Mouse (Mus musculus) adrenal gland, postnatal 36 days (tissue): ENCODE measurements at regions not wholly inside any gene's neighbourhood (a gene's known extent, or its start where the extent isn't known, plus 50 kb on each side); places are given as distances from the start of the nearest gene placed in this dataset.
A peak's percentile ranks its signal among the peaks of the same experiment; 100 is the strongest.
"Not testable (repeated sequence)": the region's sequence is repeated elsewhere in the genome, so short reads cannot be mapped to it uniquely, and the experiment has no call there.

Source experiments
- DNase-seq, 2 experiments: peaks; one replicate each; pipeline ENCODE4 v3.0.0; 2021; ENCODE audit warnings: mixed read lengths in 1 of 2

- no peak for DNase-seq
These were observed 175.5 kb upstream of the Pkdcc start for GRCm38 (mm10) chr17:83039563-83039962.

GRCm38 (mm10) chr17:83044515-83044914, 170.6 kb upstream of the Pkdcc start:
- DNase-seq: no peak

DNA sequence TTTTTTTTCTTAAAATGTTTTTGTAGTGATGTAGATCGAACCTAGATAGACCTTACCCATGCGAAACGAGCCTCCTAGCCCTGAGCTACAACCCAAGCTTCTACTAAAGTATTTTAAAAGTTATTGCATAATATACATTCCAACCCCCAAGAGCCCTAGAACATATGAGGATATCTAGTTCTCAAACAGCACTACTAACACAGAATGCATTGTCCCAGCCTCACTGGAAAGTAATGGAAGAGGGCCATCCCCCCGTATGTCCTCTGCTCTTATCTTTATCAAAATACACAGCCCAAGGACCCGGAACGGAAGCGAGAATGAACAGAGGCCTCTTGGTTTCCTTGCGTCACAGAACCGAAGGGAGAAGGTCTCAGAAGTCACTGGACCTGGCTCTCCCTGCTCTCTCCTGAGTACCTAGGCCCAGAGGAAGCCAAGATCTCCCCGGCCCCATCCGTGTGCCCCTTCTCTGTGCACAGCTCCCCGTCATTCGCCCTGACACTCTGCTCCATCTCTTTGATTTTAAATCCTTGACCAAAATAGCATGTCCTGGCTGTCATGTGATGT, 165.0 kb upstream of the Pkdcc start:
- peak; percentile 26 to 55 for DNase-seq

- peak; percentile 38 to 49 for DNase-seq
These were observed 164.4 kb upstream of the Pkdcc start for GRCm38 (mm10) chr17:83050591-83051197.

- DNase-seq: peak in 1 of 2 experiments; percentile 27
These were observed 162.4 kb upstream of the Pkdcc start for GRCm38 (mm10) chr17:83052613-83053140.

- DNase-seq: peak in 1 of 2 experiments; percentile 68
These were observed 157.3 kb upstream of the Pkdcc start for GRCm38 (mm10) chr17:83057832-83058231.

DNA sequence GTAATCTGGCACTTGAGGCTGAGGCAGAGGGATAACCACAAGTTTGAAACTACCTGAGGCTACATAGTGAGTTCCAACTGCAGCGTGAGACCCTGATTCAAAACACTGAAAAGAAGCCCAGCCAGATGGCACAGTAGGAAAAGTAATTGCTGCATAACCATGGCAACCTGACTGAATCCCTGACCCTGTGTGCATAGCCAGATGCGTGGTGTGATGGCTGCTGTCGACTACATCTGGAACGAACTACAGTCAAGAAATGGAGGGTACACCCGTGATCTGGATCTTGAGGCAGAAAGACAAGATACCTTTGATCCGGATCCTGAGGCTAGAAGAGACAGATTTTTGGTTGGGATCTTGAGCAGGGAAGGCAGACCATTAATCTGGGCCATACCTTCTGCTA, 153.2 kb upstream of the Pkdcc start:
- no peak for DNase-seq

DNA sequence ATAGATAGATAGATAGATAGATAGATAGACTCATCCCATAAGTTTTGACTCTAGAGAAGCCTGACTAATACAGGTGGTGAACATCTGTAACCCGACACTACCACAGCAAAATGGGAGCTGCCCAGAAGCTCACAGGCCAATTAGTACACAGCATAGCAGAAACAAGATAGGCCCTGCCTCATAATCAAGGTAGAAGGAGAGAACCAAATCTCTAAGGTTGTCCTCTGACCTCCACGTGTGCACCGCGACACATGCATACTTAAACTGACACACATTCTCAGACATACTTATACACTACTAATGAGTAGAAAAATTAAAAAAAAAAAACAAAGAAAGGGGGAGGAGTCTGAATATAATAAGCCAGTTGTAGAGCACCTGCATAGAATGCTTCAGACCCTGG, 151.2 kb upstream of the Pkdcc start:
- DNase-seq: no peak

- DNase-seq: not testable (repeated sequence)
These were observed 150.7 kb upstream of the Pkdcc start for GRCm38 (mm10) chr17:83064376-83064775.

DNA sequence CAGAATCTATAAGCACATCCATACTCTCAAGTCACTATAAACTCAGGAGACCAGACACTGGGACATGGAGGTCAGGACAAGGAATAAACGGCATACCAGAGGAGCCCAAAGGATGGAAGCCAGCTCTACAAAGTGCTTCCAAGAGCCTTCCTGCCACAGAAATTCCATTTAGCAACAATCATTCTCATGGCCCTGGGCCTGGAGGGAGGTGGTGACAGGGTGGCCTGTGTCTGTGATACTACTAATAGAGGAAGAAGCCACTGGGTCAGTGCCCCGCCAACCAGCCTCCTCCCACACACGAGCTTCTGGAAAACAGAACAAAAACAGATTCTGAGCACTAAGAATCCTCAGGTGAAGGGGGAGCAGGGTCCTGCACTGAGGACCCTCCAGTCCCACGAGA, 145.8 kb upstream of the Pkdcc start:
- no peak for DNase-seq

DNA sequence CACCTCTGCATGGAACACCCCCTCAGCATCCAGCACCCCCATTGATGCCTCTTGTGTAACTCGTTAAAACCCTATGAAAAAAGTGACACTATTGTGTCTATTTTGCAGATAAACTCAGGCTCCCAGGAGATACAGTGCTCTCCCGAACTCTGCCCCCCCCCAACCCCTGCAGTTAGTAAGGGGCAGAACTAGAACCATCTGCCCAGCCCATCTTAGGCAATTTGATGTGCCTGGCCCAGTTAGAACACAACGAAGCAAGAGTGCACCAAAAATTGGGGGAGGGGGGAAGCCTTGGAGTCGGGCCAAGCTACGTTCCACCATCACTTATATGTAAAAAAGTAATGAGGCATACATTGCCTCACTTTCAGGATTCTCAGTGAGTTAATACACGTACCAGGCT, 143.3 kb upstream of the Pkdcc start:
- DNase-seq: no peak

DNA sequence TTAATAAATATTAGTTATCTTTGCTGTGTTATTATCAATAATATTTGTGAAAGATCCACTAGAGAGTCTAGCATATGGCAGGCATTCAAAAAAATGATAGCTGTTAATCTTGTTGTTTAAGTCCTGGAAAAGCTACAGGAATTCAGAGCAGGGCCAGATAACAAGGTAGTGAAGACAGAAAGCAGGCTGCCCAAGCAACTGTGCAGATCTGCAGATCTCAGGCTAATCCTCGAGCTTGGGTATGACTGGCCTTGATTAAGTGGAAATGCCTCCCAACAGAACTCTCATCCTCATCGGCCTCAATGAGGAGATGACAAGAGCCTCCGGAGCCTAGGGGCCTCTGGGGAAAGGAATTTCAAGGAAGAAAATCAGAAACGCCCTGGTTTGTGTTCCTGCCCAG, 142.9 kb upstream of the Pkdcc start:
- no peak for DNase-seq

- DNase-seq: peak; percentile 52 to 64
These were observed 140.2 kb upstream of the Pkdcc start for GRCm38 (mm10) chr17:83074893-83075292.

DNA sequence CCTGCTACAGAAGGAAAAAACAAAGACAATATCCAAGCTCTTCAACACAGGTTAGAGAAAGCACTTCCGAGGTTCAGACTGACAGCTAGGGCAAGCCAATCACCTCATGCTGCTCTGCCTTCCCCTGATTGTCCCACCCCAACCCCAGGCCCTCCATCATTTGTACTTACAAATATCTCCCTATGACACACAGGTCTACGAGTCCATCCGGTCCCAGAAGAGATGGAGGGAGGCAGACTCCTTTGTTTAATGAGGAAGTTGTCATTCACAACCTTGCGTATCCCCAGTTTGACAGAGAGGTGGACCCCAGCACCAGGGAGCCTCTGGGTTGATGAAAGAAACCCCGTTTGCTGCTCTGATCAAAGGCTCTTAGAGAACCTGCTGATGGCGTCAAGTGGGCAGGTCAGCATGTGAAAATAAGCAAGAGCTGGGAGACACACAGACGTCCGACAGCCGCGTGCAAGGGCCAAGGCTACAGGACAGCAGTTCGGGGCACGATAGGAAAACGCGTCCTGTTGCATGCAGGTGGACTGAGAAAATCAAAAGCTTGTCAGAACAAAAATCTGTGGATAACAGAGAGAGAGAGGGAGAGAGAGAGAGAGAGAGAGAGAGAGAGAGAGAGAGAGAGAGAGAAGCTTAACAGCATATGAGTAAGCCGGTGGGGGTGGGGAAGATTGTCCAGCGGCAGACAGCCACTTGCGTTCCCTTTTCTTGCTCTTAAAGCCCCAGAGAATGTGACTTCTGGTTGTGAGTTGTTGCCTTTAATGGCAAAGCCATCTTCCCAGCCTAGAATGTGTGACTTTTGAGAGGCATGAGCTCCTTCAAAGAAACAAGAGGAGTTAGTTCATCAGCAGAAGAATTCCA, 137.1 kb upstream of the Pkdcc start:
- peak; percentile 69 to 83 for DNase-seq

GRCm38 (mm10) chr17:83078601-83079360, 136.3 kb upstream of the Pkdcc start:
- peak; percentile 25 to 41 for DNase-seq

- DNase-seq: peak in 1 of 2 experiments; percentile 22
These were observed 135.8 kb upstream of the Pkdcc start for GRCm38 (mm10) chr17:83079361-83079685.

GRCm38 (mm10) chr17:83081729-83082128, 133.4 kb upstream of the Pkdcc start:
- no peak for DNase-seq

DNA sequence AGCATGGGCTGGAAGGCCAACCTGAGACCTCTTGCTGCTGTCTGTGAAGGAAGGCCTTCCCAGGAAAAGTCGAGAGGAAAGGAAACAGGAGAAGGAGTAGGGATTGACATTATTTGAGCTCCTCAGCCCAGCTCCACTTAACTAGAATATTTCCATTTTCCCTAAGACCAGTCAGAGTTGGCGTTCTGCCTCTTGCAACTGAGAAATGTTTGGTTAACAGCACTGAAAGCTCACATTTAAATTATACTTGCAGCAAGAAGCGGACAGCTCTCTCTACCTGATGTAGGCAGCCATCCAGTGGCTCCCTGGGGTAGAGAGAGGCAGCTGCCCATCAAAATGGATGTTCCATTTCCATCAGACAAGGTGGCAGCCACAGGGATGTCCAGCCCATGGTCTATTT, 131.6 kb upstream of the Pkdcc start:
- DNase-seq: no peak

GRCm38 (mm10) chr17:83085792-83086475, 129.2 kb upstream of the Pkdcc start:
- DNase-seq: no peak

- DNase-seq: no peak
These were observed 128.4 kb upstream of the Pkdcc start for GRCm38 (mm10) chr17:83086703-83087102.

- no peak for DNase-seq
These were observed 126.6 kb upstream of the Pkdcc start for GRCm38 (mm10) chr17:83088471-83088870.
